Mouse (Mus musculus): ENCODE results near the gene Gm10643.
A peak's percentile ranks its signal among the peaks of the same experiment; 100 is the strongest.

The Gm10643 gene

GRCm38 (mm10) chr8:84070241-84070640, 5.3 kb upstream of the Gm10643 start:
- DNase-seq = no peak

- DNase-seq = no peak
These were observed 4.8 kb upstream of the Gm10643 start for GRCm38 (mm10) chr8:84069750-84070149.

DNA sequence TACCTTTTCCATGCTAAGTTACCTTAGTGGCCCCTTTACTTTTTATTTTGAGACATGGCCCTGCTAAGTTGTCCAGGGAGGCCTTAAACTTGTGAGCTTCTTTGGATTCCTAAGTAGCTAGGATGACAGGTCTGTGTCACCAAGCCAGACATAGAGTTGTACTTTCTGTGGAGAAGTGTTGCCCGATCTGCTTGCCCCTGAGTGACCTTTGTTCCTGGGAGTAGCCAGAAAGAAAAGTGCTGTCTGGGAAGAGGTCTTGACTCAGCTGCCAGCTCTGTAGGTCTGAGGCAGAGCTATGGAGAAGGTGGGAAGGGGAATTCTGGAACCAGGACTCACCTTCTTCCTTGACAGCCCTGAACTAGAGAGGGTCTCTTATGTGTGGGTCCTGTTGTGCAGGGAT, 4.2 kb upstream of the Gm10643 start:
- DNase-seq = no peak

DNA sequence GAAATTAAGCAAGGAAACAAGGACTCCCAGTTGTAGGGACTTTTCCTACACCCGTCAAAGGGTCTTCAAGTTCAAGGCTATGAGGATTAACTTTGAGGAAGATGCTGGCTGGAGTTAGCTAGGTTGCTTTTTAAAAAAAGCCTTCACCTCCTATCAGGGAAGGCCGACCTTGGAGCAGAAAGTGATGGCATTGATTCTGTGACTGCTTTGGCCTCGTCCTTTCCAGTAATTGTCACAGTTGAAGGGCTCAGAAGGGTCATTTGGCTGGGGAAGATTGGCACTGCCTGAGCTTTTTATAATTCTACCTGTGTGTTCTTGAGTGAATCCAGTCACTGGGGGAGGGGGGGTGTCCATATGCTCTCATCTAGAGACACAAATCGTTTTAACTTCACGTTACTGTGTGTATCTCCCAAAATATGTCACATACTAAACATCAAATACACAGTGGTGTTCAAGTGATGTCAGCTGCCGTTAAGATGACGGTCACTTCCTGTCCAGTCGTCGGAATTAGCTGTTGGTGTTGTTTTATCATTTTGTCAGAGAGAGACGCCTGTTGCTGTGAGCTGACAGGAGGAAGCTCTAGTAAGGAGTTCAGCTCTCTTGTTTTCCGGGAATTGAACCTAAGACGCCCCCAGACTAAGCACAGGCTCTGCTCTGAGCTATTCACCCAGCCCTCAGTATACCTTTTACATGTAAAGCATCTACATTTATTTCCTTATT, 3.5 kb upstream of the Gm10643 start:
- no peak for DNase-seq

- DNase-seq = no peak
These were observed 3.0 kb upstream of the Gm10643 start for GRCm38 (mm10) chr8:84067911-84068310.

GRCm38 (mm10) chr8:84067047-84067573, 2.2 kb upstream of the Gm10643 start:
- peak; percentile 94 for DNase-seq

DNA sequence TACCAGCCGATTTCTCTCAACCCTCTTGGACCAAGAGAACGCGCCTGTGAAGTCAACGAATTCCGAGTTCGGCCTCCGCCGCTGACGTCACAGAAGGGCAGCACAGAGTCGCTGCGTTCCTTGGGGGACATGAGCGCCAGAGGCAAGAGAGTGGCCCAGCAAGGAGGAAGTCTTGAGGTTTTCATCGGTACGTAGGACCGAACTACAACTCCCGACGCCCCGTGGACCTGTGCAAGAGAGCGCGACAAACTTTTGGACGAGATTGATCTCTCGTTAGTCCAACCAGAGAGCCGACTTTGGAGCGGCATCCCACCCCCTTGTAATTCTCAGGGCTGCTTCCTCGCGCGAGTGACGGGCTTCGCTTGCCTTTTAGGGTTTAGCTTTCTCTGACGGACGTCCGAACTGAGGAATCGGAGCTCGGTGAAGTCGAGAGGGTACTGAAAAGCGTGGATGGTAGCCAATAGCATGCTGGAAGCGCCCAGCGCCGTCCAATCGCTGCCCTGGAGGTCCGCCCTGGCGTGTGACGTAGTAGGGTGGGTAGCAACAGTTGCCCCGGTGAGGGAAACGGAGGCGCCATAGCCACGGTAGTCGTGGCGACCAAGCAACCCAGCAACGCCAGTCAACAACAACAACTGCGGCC, 1.5 kb upstream of the Gm10643 start, which contains the start of gene Rfx1:
Gene Rfx1, plus strand, starts transcription at position 544 of the 640 bp plus-strand sequence.
- DNase-seq = peak; percentile 100

GRCm38 (mm10) chr8:84065457-84066072, 628 bp upstream of the Gm10643 start:
- DNase-seq = no peak

DNA sequence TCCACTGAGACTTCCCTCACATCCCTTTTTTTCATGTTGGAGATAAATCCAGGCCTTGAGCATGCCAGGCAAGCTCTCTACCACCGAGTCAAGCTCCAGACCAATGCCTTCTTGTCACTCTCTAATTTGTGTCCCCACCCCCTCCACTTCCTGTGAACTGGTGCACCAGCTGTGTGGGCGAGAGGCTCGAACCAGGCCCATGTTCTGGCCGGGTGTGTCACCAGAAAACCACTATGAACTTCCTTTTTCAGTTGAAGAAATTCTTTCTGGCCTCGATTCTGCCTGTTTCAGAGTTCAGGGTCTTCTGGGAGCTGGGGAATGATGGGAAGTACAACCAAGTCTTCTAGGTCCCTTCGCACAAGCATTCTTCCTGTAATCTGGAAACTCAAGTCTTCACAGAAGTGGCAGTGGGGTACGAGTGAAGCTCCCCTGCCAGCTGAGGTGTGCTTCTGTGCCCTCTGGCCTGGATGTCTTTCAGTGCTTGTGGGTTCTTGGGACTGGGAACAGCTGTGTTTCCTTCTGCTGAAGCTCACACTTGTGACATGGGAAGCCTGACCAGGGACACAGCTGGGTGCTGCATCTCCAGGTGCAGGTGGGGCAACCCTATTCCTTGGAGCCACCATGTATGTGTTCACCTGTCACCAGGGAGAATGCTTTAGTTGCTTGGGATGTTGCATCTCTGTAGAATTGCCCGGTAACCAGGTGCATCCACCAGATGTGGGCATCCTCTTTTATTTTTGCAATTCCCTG, 901 bp downstream of the Gm10643 start:
- DNase-seq = no peak

GRCm38 (mm10) chr8:84060245-84060644, 4.7 kb downstream of the Gm10643 start:
- DNase-seq = no peak

GRCm38 (mm10) chr8:84059226-84059625, 5.7 kb downstream of the Gm10643 start:
- DNase-seq = no peak

GRCm38 (mm10) chr8:84057827-84058226, 7.1 kb downstream of the Gm10643 start:
- DNase-seq = no peak

DNA sequence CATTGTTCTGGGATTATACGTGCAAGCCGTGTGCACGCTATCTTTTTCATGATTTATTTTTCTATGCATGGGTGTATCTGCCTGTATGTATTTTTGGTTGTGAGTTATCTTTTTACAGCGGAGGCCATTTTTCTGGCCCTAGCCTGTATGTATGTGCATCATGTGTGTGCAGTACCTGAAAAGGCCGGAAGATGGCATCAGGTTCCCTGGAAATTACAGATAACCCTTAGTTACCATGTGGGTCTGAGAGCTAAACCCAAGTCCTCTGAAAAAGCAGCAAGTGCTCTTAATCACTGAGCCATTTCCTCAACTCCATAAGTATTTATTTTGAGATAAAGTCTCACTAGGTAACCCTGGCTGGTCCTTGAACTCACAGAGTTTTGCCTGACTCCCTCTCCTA, 11.7 kb downstream of the Gm10643 start:
- no peak for DNase-seq

DNA sequence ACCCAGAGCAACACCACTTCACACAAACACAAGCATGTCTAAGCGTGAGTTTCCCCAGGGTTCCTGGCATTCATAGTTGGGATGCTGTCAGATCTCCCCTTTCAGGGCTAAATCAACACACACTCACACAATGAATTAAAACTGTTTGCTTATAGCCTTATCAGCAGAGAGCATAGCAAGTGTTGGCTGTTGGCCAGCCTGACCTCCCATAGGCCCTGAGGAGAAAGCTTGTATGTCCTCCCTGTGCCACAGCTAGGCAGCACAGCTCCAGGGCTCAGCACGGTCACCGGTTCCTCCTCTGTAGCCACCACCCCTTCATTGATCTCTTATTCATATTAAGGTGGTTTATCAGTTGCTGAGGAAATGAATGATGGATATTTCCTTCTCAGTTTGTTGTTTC, 12.2 kb downstream of the Gm10643 start:
- DNase-seq = no peak

GRCm38 (mm10) chr8:84048171-84048570, 16.8 kb downstream of the Gm10643 start:
- no peak for DNase-seq

DNA sequence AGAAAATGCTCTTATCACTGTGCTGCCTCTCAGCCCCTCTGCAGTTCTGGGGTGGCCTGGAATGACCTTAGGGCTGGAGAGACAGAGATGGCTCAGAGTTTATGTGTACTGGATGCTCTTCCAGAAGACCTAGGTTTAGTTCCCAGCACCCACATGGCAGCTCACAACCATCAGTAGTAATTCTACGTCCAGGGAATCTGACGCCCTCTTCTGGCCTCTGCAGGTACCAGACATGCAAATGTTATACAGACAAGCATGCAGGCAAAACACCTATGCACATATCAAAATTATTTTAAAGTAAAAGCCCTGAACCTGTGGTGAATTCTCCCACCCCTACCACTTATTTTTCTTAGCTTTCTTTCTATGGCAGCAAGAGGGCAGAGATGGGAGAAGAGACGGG, 18.4 kb downstream of the Gm10643 start:
- DNase-seq = no peak

DNA sequence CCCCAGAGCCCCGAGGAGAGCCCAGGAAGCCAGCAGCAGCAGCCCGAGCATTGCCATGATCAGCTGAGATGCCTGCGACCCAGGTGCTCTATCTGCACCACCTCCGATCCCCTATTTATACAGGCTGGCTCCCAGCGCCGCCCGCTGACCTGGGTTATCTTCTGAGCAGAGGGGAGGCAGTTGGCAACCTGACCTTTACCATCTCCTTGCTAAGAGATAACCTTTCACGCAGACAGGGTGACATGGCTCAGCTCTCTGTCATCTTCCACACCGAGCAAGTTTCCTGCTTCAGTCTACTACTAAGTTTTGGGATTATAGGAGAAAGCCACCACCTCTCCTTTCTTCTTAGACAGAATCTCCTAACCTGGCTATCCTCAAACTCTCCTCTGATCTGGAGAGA, 20.0 kb downstream of the Gm10643 start, which contains the start of gene Rln3:
Gene Rln3, minus strand, starts transcription at position 101 of the 400 bp plus-strand sequence.
- no peak for DNase-seq

- DNase-seq = no peak
These were observed 20.8 kb downstream of the Gm10643 start for GRCm38 (mm10) chr8:84044103-84044502.

- DNase-seq = no peak
These were observed 22.0 kb downstream of the Gm10643 start for GRCm38 (mm10) chr8:84042948-84043342.

DNA sequence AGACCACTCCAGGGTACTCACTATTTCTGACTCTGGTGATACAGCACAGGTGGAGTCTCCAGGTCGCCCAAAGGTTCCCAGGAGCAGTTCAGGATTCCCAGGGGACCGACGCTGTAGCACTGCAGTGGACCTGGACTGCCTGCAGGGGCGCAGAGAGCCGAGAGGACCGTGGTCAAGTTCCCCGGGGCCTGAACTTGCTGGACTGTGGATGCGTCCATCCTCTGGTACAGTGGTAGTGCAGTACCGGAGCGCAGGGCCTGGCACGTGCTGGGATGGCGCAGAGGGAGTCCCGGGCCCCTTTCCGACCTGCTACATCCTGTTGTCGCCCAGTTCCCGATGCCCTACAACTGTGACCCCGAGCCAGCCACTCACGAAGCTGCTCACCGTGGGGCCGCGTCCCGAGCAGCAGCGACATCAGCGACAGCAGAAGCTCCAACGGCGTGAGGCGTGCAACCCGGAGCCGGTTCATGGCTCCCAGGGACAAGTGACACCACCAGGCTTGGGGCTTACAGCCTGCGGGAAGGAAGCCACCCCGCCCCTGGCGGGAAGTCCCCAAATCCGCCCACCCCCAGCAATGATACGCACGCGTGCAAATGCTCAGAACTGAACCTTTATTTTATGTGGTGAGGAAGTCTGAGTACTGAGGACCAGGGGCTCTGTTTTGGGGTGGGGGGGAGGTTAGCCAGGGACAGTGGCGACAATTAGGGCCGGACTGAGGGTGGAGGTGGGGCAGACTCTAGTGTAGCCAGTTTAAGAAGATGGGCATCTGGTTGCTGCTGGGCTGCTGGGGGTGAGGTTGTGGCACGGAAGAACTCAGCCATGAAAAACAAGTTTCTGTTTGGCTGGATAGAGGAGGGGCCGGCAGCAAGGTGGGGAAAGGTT, 22.6 kb downstream of the Gm10643 start, which contains the start of gene Il27ra:
Gene Il27ra, minus strand, starts transcription at position 524 of the 882 bp plus-strand sequence.
- no peak for DNase-seq

- DNase-seq = peak; percentile 52
These were observed 25.9 kb downstream of the Gm10643 start for GRCm38 (mm10) chr8:84039050-84039449.

GRCm38 (mm10) chr8:84038015-84038414, 26.9 kb downstream of the Gm10643 start:
- no peak for DNase-seq
